Mouse (Mus musculus): ENCODE data around the gene Vps13d.

GRCm38 (mm10) chr4:145221379-145221778, 26.6 kb upstream of the Vps13d start:
- TF ChIP-seq CTCF (IDR thresholded peaks at IDR 0.05; ENCODE audit: control insufficient read depth, insufficient read depth, insufficient replicate concordance, low read depth, low read length) (no peak), POLR2A (IDR thresholded peaks at IDR 0.05; ENCODE audit: control insufficient read depth, low read depth, low read length) (no peak)

Measured in testis, adult 2 months (tissue).